Comparison of ENCODE assay signal across 10 mouse cellular contexts in genomic region chr8:8183233-8183622, GRCm38 (mm10).
DNase-seq lines count a peak whose midpoint lies in the region; ATAC-seq and TF ChIP-seq lines count a peak whose summit lies in the region.
"Had no signal": no experiment of that assay in that cellular context is flagged by ENCODE, and none has a peak within 500 bp of the region (broad histone marks: within the 10 kb centered on the region; RNA-seq: fewer than 3 reads in every experiment).

No protein-coding gene starts in this region.

- no peak overlapping the region for H3K27ac ChIP-seq in lung, embryonic 14.5 days (ENCODE audit: low read depth)
- no peak overlapping the region for H3K27ac ChIP-seq in intestine, embryonic 16.5 days (ENCODE audit: low read length)
- H3K27ac ChIP-seq in stomach, postnatal 0 days (replicated peaks) = no peak overlapping the region
- no peak overlapping the region for H3K27ac ChIP-seq in forebrain, embryonic 10.5 days
- H3K27ac ChIP-seq: embryonic facial prominence, embryonic 10.5 days had no signal

- no peak overlapping the region for H3K4me3 ChIP-seq in lung, embryonic 14.5 days (ENCODE audit: low read depth, low read length)
- no peak overlapping the region for H3K4me3 ChIP-seq in lung, adult 2 months (replicated peaks; ENCODE audit: extremely low read depth, low read depth, low read length)
- H3K4me3 ChIP-seq in intestine, embryonic 16.5 days (ENCODE audit: low read length) = no peak overlapping the region
- H3K4me3 ChIP-seq in stomach, postnatal 0 days (ENCODE audit: low read depth, low read length) = no peak overlapping the region
- no peak overlapping the region for H3K4me3 ChIP-seq in forebrain, embryonic 10.5 days
- H3K4me3 ChIP-seq: embryonic facial prominence, embryonic 10.5 days had no signal

- WGBS in lung, embryonic 14.5 days = 35% methylated on average over 6 of the region's 6 CpGs
- whole genome bisulfite sequencing in lung, adult 2 months = 48% methylated on average over 6 of the region's 6 CpGs
- 41% methylated on average over 6 of the region's 6 CpGs for WGBS in intestine, embryonic 16.5 days
- 42% methylated on average over 6 of the region's 6 CpGs for WGBS in stomach, postnatal 0 days
- WGBS in forebrain, embryonic 10.5 days = 88% methylated on average over 6 of the region's 6 CpGs

- no peaks in the 10 kb centered on the region for H3K27me3 ChIP-seq in lung, embryonic 14.5 days (ENCODE audit: insufficient read depth, low read length)
- H3K27me3 ChIP-seq in intestine, embryonic 16.5 days (replicated peaks; ENCODE audit: control insufficient read depth, insufficient read depth, low read length) = no peaks in the 10 kb centered on the region
- H3K27me3 ChIP-seq in stomach, postnatal 0 days (ENCODE audit: control insufficient read depth, insufficient read depth, low read length) = no peaks in the 10 kb centered on the region
- no peaks in the 10 kb centered on the region for H3K27me3 ChIP-seq in forebrain, embryonic 10.5 days (ENCODE audit: poor library complexity, severe bottlenecking)

- no peak for TF ChIP-seq CTCF in lung, embryonic 14.5 days (IDR thresholded peaks at IDR 0.05; ENCODE audit: low read depth)
- TF ChIP-seq CTCF in lung, adult 2 months (IDR thresholded peaks at IDR 0.05; ENCODE audit: insufficient read depth, low read length) = no peak
- no peak for TF ChIP-seq CTCF in stomach, postnatal 0 days (IDR thresholded peaks at IDR 0.05; ENCODE audit: low read depth)

- H3K9me3 ChIP-seq in lung, embryonic 14.5 days (ENCODE audit: low read depth, low read length) = no peaks in the 10 kb centered on the region
- H3K9me3 ChIP-seq in intestine, embryonic 16.5 days (ENCODE audit: control insufficient read depth, low read length) = no peaks in the 10 kb centered on the region
- H3K9me3 ChIP-seq in stomach, postnatal 0 days (ENCODE audit: control insufficient read depth, low read length) = no peaks in the 10 kb centered on the region
- H3K9me3 ChIP-seq in forebrain, embryonic 10.5 days = no peaks in the 10 kb centered on the region
- H3K9me3 ChIP-seq: embryonic facial prominence, embryonic 10.5 days had no signal

- no peaks in the 10 kb centered on the region for H3K36me3 ChIP-seq in lung, embryonic 14.5 days (ENCODE audit: insufficient read depth)
- no peaks in the 10 kb centered on the region for H3K36me3 ChIP-seq in intestine, embryonic 16.5 days (ENCODE audit: control insufficient read depth, insufficient read depth, low read length)
- H3K36me3 ChIP-seq in stomach, postnatal 0 days (ENCODE audit: control insufficient read depth, insufficient read depth, low read length) = no peaks in the 10 kb centered on the region
- no peaks in the 10 kb centered on the region for H3K36me3 ChIP-seq in forebrain, embryonic 10.5 days (replicated peaks)
- H3K36me3 ChIP-seq: embryonic facial prominence, embryonic 10.5 days had no signal

- ATAC-seq in lung, embryonic 14.5 days (ENCODE audit: insufficient read depth) = no peak
- peak; percentile 83 for ATAC-seq in intestine, embryonic 16.5 days
- no peak for ATAC-seq in stomach, postnatal 0 days (ENCODE audit: low FRiP score, low TSS enrichment)
- no peak for ATAC-seq in granulocyte monocyte progenitor cell, adult 5-6 weeks (replicated peaks; ENCODE audit: poor library complexity, severe bottlenecking)

- DNase-seq in lung, embryonic 14.5 days = peak; percentile 21
- no peak for DNase-seq in lung, adult 2 months
- peak; percentile 8 to 13 for DNase-seq in heart, adult 9 months (ENCODE audit: low spot score in 2 of 2)
- peak; percentile 25 for DNase-seq in stomach, postnatal 0 days (ENCODE audit: low spot score)
- no peak for DNase-seq in forebrain, embryonic 10.5 days (ENCODE audit: extremely low spot score, low spot score)
- DNase-seq: cerebellum, adult 9-10 months; thymus, postnatal 36 days had no signal

- TF ChIP-seq EP300 in stomach, postnatal 0 days (optimal IDR thresholded peaks at IDR 0.05) = no peak

- H3K4me2 ChIP-seq in lung, embryonic 14.5 days = no peak overlapping the region
- H3K4me2 ChIP-seq in intestine, embryonic 16.5 days (ENCODE audit: low read depth, low read length) = no peak overlapping the region
- H3K4me2 ChIP-seq in stomach, postnatal 0 days (replicated peaks; ENCODE audit: low read depth) = no peak overlapping the region

- no peak overlapping the region for H3K9ac ChIP-seq in lung, embryonic 14.5 days
- H3K9ac ChIP-seq in intestine, embryonic 16.5 days (ENCODE audit: low read depth, low read length) = no peak overlapping the region
- H3K9ac ChIP-seq in stomach, postnatal 0 days (ENCODE audit: low read length) = no peak overlapping the region

- no peak for TF ChIP-seq POLR2A in lung, adult 2 months (IDR thresholded peaks at IDR 0.05; ENCODE audit: borderline replicate concordance, extremely low read depth, low read depth, low read length)

- H3K4me1 ChIP-seq in lung, embryonic 14.5 days (ENCODE audit: insufficient read depth) = no peaks in the 10 kb centered on the region
- no peaks in the 10 kb centered on the region for H3K4me1 ChIP-seq in lung, adult 2 months (ENCODE audit: control insufficient read depth, insufficient read depth, low read length)
- H3K4me1 ChIP-seq in intestine, embryonic 16.5 days (ENCODE audit: control insufficient read depth, insufficient read depth, low read length) = peaks cover 3% of the 10 kb centered on the region
- H3K4me1 ChIP-seq in stomach, postnatal 0 days (replicated peaks; ENCODE audit: control insufficient read depth, insufficient read depth) = no peaks in the 10 kb centered on the region
- H3K4me1 ChIP-seq in forebrain, embryonic 10.5 days = no peaks in the 10 kb centered on the region
- H3K4me1 ChIP-seq: embryonic facial prominence, embryonic 10.5 days had no signal

Comparison
In these comparisons a context has a peak if more than half of its experiments do, and no peak if none do; other contexts are left out.
1. DNase-seq: peak in lung, embryonic 14.5 days (single experiment), heart, adult 9 months (2 of 2) and stomach, postnatal 0 days (single experiment); none in lung, adult 2 months (single experiment) and forebrain, embryonic 10.5 days (single experiment).